Mouse (Mus musculus) layer of hippocampus, postnatal 25 days (tissue): Measurements from ENCODE around the gene Kat2b. TPM values are rescaled to one million over a fixed set of nuclear protein-coding genes. Genes with fewer than 3 reads are reported as not detected.
"Not testable (repeated sequence)": the region's sequence is repeated elsewhere in the genome, so short reads cannot be mapped to it uniquely, and the experiment has no call there.

Experiments used
- DNase-seq, 2 experiments: peaks; one replicate each; pipeline ENCODE4 v3.0.0; 2022; ENCODE audit warnings: mixed read lengths in 2 of 2, low spot score in 1 of 2; ENCODE audit errors: extremely low spot score in 1 of 2
- total RNA-seq, 2 experiments: library from RNA; stranded (reverse); gene quantifications; 2 replicates each; pipeline ENCODE4 v1.2.3; 2021

Gene Kat2b
- 10 to 100 TPM; 14.8 to 16.9 TPM for total RNA-seq

DNA sequence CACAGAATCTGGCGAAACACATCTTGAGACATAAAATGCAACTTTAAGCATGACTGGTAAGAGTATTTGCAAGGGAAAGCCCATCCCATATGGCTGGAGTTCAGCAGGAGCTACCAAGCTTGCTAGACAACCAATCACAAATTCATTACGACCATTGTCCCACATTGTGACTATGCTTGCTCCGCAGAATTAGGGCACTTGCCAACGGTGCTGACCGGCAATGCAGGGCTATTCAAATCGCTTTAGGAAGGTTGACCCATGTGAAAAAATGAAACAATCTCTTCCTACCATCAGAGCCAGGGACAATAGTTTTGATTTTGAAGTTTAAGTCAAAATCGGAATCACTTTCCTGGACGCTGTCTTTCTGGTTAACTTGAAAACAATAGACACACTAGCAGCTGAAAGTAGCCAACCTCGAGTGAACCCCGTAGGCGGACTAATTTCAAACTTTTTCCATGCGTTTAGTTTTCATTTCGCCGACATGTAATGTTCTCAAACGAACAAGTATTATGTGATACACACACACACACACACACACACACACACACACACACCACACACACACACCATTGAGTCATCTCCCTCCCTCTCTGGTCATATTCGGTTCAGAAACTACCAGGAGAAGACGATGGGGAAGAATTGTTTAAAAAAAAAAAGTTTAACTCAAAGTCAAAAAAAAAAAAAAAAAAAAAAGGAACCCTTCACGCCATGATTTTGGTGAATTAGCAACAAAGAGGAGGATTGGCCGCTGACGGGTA is at the start of gene Kat2b:
Kat2b (plus strand) TSS at position 701 of the 758 bp plus-strand sequence.
- no peak for DNase-seq

GRCm38 (mm10) chr17:53519364-53519763 is 47.3 kb upstream of the Kat2b start:
- no peak for DNase-seq

GRCm38 (mm10) chr17:53520509-53520908 is 46.2 kb upstream of the Kat2b start:
- DNase-seq = no peak

- no peak for DNase-seq
These were observed 38.6 kb upstream of the Kat2b start for GRCm38 (mm10) chr17:53528034-53528433.

- no peak for DNase-seq
These were observed 35.5 kb upstream of the Kat2b start for GRCm38 (mm10) chr17:53531160-53531559.

DNA sequence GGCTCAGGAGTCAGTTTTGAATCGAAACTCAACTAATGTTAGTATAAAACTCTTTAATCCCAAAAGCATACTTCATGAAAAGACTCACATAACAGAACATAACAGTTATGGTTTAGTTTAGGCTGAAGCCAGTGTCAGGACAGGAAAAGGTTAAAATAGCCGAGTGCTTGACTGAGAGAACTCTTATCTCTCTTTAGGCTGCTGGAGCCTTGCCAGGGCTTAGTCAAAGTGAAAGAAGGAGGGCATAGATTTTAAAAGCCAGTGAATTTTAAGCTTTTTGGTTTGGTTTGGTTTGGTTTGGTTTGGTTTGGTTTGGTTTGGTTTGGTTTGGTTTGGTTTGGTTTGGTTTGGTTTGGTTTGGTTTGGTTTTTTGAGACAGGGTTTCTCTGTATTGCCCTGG is 34.2 kb upstream of the Kat2b start:
- no peak for DNase-seq

DNA sequence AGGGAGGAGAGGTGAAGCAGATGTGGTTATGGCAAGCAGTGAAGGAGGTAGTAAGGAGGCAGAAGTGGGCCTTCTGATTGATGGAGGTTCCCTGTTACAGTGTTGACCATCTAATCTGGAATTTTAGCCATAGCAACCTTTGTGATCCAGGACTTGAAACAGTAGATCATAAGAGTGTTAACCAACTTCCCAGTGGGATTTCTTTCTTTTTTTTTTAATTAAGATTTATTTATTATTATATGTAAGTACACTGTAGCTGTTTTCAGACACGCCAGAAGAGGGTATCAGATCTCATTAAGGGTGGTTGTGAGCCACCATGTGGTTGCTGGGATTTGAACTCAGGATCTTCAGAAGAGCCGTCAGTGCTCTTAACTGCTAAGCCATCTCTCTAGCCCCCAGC is 27.3 kb upstream of the Kat2b start, which contains the start of gene Pp2d1:
Pp2d1 (minus strand) TSS at position 101 of the 400 bp plus-strand sequence.
- not testable (repeated sequence) for DNase-seq

DNA sequence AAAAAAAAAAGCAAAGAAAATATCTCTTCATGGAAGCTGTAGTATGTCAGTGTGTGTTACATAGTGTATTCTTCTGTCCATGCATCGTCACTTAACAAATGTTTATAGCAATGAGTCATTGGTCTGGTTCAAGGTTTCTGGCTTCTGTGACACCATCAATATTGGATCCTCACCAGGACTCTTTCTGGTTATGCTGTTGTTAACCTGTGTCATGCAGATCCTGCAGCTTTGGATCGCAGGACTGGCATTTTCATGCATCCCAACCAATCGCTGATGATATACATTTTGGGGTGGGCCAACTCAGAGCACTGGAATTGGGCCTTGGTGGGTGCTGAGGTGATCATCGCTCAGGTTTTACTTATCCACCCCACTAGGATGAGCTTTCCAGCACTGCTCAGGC is 24.1 kb upstream of the Kat2b start:
- DNase-seq = no peak

DNA sequence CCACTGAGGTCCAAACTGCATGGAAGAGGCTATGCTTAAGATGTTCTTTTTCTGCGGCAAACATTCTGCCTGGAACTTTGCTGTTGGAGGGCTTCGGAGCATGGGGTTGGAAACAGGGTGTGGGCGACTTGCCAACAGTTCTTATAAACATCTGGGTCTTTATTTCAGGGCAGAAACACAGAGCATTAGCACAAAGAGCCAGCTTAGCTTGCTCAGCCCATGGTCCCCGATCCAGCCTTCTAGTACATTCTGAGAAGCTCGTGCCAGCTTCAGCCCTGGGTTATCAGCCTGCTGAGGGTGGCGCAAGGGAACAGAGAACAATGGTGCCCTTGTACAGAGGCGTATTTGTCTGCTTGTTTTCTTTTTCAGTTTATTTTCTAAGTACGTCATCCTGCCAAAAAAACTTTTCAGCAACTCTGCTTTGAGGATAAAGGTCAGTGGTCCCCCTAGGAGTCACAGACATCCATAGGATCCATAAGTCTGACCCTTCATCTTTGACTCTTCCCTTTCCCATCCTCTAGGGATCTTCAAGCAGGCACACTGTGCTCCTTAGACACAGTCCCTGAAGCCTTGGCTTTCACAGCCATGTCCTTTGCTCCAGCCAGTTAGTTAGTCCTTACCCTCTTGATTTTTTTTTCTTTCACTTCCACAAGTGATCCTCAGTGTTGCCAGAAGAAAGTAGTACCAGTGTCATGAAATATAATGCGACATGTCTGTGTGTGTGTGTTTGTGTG is 22.9 kb upstream of the Kat2b start:
- DNase-seq = peak in 1 of 2 experiments; percentile 28

DNA sequence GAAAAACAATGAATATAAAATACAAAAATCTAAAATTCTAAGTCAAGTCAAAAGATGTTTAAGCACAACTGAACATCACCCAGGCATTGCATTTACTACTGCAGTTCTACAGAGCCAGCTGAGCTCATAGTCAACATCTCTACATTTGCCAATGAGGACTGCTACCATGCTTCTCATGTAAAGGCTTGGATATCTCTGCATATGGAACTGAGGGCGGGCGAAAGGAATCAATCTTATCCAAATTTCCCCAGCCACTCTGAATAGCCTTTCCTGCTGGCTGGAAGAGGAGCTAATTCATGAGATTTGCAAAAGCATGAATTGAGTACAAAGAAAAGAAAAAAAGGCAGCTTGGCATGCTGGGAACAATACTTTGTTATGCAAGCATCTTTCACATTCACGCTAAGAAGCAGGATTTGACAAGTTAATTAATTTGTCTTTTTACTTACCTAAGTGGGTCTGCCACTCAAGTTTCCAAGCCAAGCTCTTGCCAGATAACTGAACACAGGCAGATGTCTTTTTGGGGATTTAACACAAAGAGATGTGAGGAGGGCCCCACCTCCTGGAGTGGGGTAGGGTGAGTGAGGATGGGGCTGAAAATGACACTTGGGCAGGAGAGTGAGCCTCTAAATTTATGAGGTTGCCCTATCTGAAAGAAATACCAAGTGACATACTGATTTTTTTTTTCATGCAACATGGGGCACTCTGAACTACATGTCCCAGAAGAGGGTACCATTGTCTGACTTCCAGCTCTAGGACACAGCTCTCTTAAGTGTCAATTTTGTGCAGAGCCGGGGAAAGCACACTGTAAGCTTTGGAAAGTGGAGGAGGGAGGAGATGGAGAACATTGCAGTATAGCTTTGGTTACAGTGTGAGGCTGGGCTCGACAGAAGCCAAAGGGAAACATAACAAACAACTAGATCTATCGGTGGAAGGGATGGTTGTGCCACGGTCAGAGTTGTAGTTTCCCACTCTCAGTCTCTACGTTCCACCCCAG is 15.1 kb upstream of the Kat2b start:
- no peak for DNase-seq

- DNase-seq = no peak
These were observed 12.6 kb upstream of the Kat2b start for GRCm38 (mm10) chr17:53554088-53554487.

- no peak for DNase-seq
These were observed 11.8 kb upstream of the Kat2b start for GRCm38 (mm10) chr17:53554813-53555212.

DNA sequence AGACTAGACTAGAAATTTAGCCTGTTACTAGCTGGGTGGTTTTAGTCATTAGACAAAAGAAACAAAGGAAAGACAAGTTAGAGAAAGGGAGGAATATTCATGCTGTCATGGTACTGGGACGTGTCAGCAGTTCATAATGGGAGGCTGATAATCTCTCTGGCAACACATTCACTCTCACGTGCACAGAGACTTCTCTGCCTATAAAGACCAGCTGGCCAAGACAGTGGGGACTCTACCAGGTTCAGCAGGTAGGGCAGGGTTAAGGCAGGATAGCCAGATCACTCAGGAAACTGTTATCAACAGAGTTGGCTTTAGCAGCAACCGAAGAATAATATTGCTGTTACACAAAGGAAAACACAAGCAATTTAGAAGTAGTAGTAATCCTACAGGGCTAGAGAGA is 9.2 kb upstream of the Kat2b start:
- DNase-seq = no peak

- no peak for DNase-seq
These were observed 7.0 kb upstream of the Kat2b start for GRCm38 (mm10) chr17:53559646-53560045.

DNA sequence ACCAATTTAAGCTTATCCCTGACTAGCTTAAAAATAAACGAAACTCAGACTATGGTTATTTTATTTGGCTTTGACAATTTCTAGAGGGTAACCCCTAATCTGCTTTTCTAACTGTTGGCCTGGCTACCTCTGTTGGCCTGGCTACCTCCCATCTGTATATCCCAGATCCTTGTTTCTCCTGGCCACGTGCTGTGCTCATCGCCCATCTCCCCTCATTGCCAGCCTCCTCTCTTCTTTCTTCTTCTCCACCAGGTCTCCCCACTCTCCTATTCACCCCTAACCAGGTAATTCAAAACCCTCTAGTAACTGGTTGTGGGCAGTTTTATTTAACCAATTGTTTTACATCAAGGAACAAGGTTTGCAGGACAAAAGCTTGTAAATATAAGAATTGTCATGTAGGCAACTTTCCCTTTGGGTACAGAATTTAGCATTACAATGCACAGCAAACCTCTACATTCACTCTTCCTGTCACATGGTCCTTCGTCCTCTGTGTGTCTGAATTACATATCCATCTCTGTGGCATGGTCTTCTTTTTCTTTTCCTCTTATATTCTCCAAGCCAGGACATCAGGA is 5.1 kb upstream of the Kat2b start:
- DNase-seq = no peak

DNA sequence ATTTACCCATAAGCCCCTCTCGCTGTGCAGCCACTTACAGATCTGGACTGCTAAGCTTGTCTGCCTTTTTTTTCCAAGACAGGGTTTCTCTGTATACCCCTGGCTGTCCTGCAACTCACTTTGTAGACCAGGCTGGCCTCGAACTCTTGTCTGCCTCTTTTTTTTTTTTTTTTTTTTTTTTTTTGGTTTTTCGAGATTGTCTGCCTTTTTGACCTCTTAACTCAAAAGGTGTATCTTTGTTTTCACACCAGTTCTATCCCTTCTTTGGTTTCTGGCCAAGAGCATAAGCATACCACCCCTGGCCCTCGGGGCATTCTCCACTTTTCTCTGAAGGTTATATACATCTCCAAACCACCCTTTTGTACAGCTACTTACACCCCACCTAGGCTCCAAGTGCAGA is 1.8 kb upstream of the Kat2b start:
- DNase-seq = no peak

DNA sequence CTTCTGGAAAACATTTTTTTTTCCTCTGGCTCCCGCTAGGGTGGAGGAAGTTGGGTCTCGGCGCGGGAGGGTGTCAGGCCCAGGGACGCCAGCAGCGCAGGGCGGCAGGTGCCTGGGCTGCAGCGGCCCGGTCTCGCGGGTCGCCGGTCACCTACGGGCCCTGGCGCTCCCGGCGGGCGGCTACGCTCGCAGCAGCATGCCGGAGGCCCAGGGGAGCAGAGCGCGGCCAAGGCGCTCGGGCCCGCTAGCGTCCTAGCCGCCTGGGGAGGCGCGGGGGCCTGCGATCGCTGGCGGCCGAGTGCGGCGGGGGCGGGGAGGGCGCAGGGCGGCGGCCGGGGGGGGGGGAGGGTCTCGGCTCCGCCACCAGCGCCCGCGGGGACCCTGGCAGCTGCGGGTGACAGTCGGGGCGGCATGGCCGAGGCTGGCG is 271 bp downstream of the Kat2b start:
- DNase-seq = peak; percentile 44 to 45

DNA sequence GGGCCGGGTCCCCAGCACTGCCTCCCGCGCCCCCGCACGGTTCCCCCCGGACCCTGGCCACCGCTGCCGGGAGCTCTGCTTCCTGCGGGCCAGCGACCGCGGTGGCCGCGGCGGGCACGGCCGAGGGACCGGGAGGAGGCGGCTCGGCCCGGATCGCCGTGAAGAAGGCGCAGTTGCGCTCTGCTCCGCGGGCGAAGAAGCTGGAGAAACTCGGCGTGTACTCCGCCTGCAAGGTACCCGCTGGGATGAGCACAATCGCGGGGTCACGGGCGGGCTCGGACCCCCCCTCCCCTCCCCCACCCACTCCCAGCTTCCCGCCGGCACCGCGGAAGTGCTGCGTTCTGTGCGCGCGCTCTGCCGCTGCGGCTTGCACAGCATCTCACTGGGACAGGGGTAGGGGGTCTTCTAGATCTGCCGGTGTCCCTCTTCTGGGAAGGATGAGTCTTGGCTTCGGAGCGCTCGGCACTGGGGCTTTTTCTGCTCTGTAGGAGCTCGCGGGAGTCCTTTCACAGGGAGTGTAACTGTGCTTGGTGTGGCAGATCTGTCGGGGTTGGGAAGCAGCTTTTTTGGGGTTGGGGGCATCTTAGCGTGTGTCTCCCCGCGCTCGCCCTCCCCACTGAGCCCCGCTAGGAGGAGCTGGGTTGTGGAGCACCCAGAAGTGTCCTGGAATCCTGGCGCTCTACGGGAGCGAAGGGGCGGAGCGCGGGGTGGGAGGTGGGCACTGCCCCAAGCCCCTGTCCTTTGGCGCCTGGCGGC is 863 bp downstream of the Kat2b start:
- peak; percentile 26 to 34 for DNase-seq

- DNase-seq = peak in 1 of 2 experiments; percentile 42
These were observed 1.5 kb downstream of the Kat2b start for GRCm38 (mm10) chr17:53568118-53568517.
